Mouse (Mus musculus): ENCODE results near the gene Tbc1d8.

- no peak for TF ChIP-seq POLR2A (IDR thresholded peaks at IDR 0.05; ENCODE audit: low read depth, low read length)
- TF ChIP-seq CTCF (IDR thresholded peaks at IDR 0.05; ENCODE audit: extremely low read depth, insufficient read depth, insufficient read length, insufficient replicate concordance): no peak
Observed at GRCm38 (mm10) chr1:39454108-39454782, 24.3 kb downstream of the Tbc1d8 start.
